Mouse (Mus musculus) C2C12 (cell line): ENCODE measurements around the gene Frrs1. TPM values are rescaled to one million over a fixed set of nuclear protein-coding genes. Genes with fewer than 3 reads are reported as not detected.

ENCODE experiments used
- H3K27me3 ChIP-seq: one replicate; pipeline ENCODE4 v1.6.1; 2011; ENCODE audit not compliant: control insufficient read depth, insufficient read depth, insufficient read length
- H3K36me3 ChIP-seq: one replicate; pipeline ENCODE4 v1.6.1; 2011; ENCODE audit not compliant: control insufficient read depth, insufficient read depth
- H3K4me3 ChIP-seq: one replicate; pipeline ENCODE4 v1.5.1; 2011; ENCODE audit warnings: mild to moderate bottlenecking, control low read depth; ENCODE audit not compliant: poor library complexity, insufficient read depth, severe bottlenecking
- H3K79me2 ChIP-seq: one replicate; pipeline ENCODE4 v1.6.1; 2011; ENCODE audit not compliant: control insufficient read depth, insufficient read depth
- H3K79me3 ChIP-seq: one replicate; pipeline ENCODE4 v1.6.1; 2011; ENCODE audit warnings: low read depth, control low read depth
- H3ac ChIP-seq: one replicate; pipeline ENCODE3; 2011; ENCODE audit warnings: low read depth; ENCODE audit not compliant: control insufficient read depth, insufficient read length
- CEBPB ChIP-seq: IDR thresholded peaks from one replicate; pipeline ENCODE4 v1.6.1; 2011; ENCODE audit warnings: low read depth, mild to moderate bottlenecking, control low read depth, moderate library complexity
- CTCF ChIP-seq: IDR thresholded peaks from one replicate; pipeline ENCODE4 v1.5.1; 2011; ENCODE audit not compliant: control insufficient read depth, insufficient read depth, insufficient read length
- FOSL1 ChIP-seq: IDR thresholded peaks from one replicate; pipeline ENCODE4 v1.8.0; 2011; ENCODE audit warnings: mild to moderate bottlenecking, low read length; ENCODE audit not compliant: poor library complexity, insufficient read depth, severe bottlenecking
- MAX ChIP-seq: IDR thresholded peaks from one replicate; pipeline ENCODE4 v1.6.1; 2011; ENCODE audit warnings: mild to moderate bottlenecking, control low read depth
- MYOD1 ChIP-seq: IDR thresholded peaks from one replicate; pipeline ENCODE4 v1.6.1; 2011; ENCODE audit warnings: low read depth; ENCODE audit not compliant: control insufficient read depth, insufficient read length
- MYOG ChIP-seq: IDR thresholded peaks from one replicate; pipeline ENCODE4 v1.6.1; 2011; ENCODE audit not compliant: control insufficient read depth, insufficient read length; ENCODE audit errors: extremely low read depth
- USF1 ChIP-seq: IDR thresholded peaks from one replicate; pipeline ENCODE4 v1.6.1; 2011; ENCODE audit warnings: low read depth, mild to moderate bottlenecking, control low read depth, moderate library complexity
- polyA plus RNA-seq: library from polyadenylated mRNA; unstranded; fragments of >200 nt; fragmentation: generic; extraction: Trizol; gene quantifications from one replicate; pipeline ENCODE4 v1.2.1, GENCODE M21; 2012; ENCODE audit warnings: missing spikeins

Gene Frrs1
- polyA plus RNA-seq, 1 experiment, result 13.1 TPM

- Histone ChIP-seq H3K79me2 (no peaks in the 10 kb centered on the region), H3K36me3 (peaks cover 51% of the 10 kb centered on the region)
- TF ChIP-seq CEBPB (no peak), MYOD1 (no peak), FOSL1 (no peak), USF1 (no peak), CTCF (no peak), MYOG (no peak), MAX (no peak)
Observed at GRCm38 (mm10) chr3:116890576-116890975, 31.3 kb downstream of the Frrs1 start.

GRCm38 (mm10) chr3:116891436-116892205 is 32.4 kb downstream of the Frrs1 start:
- H3ac ChIP-seq, result no peak overlapping the region
- H3K79me3 ChIP-seq, result no peaks in the 10 kb centered on the region
- no peaks in the 10 kb centered on the region for H3K79me2 ChIP-seq
- H3K27me3 ChIP-seq, result no peaks in the 10 kb centered on the region
- TF ChIP-seq MYOD1, result no peak
- H3K4me3 ChIP-seq, result no peak overlapping the region
- H3K36me3 ChIP-seq, result peaks cover 50% of the 10 kb centered on the region

More at GRCm38 (mm10) chr3:116890576-116890975, 31.3 kb downstream of the Frrs1 start:
- no peak overlapping the region for H3ac ChIP-seq
- no peak overlapping the region for H3K4me3 ChIP-seq
- H3K27me3 ChIP-seq, result no peaks in the 10 kb centered on the region
- H3K79me3 ChIP-seq, result no peaks in the 10 kb centered on the region

GRCm38 (mm10) chr3:116892206-116892563 is 32.9 kb downstream of the Frrs1 start:
- Histone ChIP-seq H3ac (no peak overlapping the region), H3K36me3 (peaks cover 52% of the 10 kb centered on the region), H3K4me3 (no peak overlapping the region), H3K79me2 (no peaks in the 10 kb centered on the region), H3K79me3 (no peaks in the 10 kb centered on the region), H3K27me3 (no peaks in the 10 kb centered on the region)
- TF ChIP-seq MYOG, result no peak
- TF ChIP-seq USF1, result no peak
- no peak for TF ChIP-seq FOSL1
- no peak for TF ChIP-seq MYOD1
- no peak for TF ChIP-seq MAX
- TF ChIP-seq CEBPB, result no peak
- TF ChIP-seq CTCF, result no peak

GRCm38 (mm10) chr3:116892872-116893271 is 33.6 kb downstream of the Frrs1 start:
- Histone ChIP-seq H3ac (no peak overlapping the region), H3K4me3 (no peak overlapping the region)

GRCm38 (mm10) chr3:116904158-116904557 is 44.9 kb downstream of the Frrs1 start:
- H3K79me3 ChIP-seq, result no peaks in the 10 kb centered on the region
- H3K36me3 ChIP-seq, result peaks cover 8% of the 10 kb centered on the region
- no peaks in the 10 kb centered on the region for H3K27me3 ChIP-seq
- H3K4me3 ChIP-seq, result no peak overlapping the region
- H3ac ChIP-seq, result no peak overlapping the region
- TF ChIP-seq CEBPB, result no peak
- TF ChIP-seq USF1, result no peak
- TF ChIP-seq CTCF, result peak; percentile 57
- no peaks in the 10 kb centered on the region for H3K79me2 ChIP-seq

More at GRCm38 (mm10) chr3:116892872-116893271, 33.6 kb downstream of the Frrs1 start:
- Histone ChIP-seq H3K79me2 (no peaks in the 10 kb centered on the region), H3K79me3 (no peaks in the 10 kb centered on the region), H3K27me3 (no peaks in the 10 kb centered on the region), H3K36me3 (peaks cover 54% of the 10 kb centered on the region)
- TF ChIP-seq CEBPB (no peak), FOSL1 (no peak), MYOD1 (no peak), USF1 (no peak), MYOG (no peak), MAX (no peak), CTCF (no peak)

- Histone ChIP-seq H3K4me3 (no peak overlapping the region), H3K79me2 (no peaks in the 10 kb centered on the region), H3ac (peak overlapping the region; percentile 46), H3K27me3 (no peaks in the 10 kb centered on the region), H3K79me3 (no peaks in the 10 kb centered on the region), H3K36me3 (peaks cover 7% of the 10 kb centered on the region)
- peak; percentile 68 for TF ChIP-seq MYOD1
- no peak for TF ChIP-seq CEBPB
- TF ChIP-seq MAX, result no peak
- TF ChIP-seq MYOG, result no peak
- TF ChIP-seq FOSL1, result peak; percentile 67
Observed at GRCm38 (mm10) chr3:116905898-116906297, 46.6 kb downstream of the Frrs1 start.
